Mouse (Mus musculus) urinary bladder, postnatal 36 days (tissue): Measurements from ENCODE around the gene Lrrc8d.
"Not testable (repeated sequence)": the region's sequence is repeated elsewhere in the genome, so short reads cannot be mapped to it uniquely, and the experiment has no call there.

Source experiments
- DNase-seq, 2 experiments: peaks; one replicate each; pipeline ENCODE4 v3.0.0; 2022; ENCODE audit warnings: low spot score in 2 of 2, mixed read lengths in 1 of 2

The Lrrc8d gene

GRCm38 (mm10) chr5:105858754-105859694 lies 159.3 kb downstream of the Lrrc8d start:
- peak in 1 of 2 experiments; percentile 39 for DNase-seq

DNA sequence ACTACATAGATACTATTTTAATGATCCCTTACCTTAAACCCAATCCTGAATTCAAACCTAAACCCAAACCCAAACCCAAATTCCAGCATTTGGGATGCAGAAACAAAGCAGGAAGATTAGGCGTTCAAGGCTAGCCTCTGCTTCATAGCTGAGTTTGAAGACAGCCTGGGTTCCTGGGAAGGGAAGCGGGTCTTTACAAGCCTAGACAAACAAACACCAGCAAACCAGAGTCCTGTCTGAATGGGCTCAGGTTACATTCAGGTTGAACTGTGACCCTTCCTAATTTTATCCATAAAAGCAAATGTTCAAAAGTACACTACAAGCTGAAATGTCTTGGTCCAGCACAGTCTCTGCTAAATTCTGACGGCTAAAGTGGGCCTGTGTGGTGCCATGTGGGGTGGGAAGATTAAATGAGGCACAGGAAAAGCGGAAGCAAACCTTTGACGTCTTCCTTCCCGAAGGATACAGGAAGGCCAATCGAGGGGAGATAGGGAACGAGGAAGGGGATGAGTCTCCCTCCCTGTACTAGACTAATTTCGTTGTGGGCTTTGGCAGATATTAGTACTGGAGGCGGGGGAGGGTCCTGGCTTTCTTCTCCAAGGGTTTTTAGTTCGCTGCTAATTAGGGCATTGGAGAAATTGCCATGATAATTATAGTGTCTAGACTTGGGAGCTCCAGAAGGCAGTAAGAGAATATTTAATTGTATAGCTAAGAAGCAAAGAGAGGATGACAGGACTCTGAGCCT lies 160.1 kb downstream of the Lrrc8d start:
- no peak for DNase-seq

GRCm38 (mm10) chr5:105860461-105860835 lies 160.7 kb downstream of the Lrrc8d start:
- DNase-seq = no peak

DNA sequence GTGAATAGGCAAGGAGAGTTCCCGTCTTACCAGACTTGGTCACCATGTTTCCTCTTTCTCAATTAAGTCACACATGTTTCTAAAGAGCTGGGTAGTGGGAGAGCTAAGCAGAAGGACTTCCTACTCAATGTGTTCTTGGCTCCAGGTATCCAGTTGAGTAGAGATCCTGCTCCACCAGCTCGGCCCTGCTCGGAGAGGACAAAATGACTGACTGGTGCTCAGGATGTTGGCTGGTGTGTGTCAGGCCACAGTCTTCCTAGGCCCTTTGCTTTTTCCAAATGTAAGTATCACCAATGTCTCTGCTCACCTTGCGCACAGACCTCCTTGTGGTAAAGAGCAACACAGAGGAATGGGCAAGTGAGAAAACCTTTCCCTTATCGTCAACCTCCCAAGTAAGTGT lies 161.8 kb downstream of the Lrrc8d start:
- DNase-seq = no peak

GRCm38 (mm10) chr5:105865110-105865628 lies 165.4 kb downstream of the Lrrc8d start:
- DNase-seq = not testable (repeated sequence)

- no peak for DNase-seq
Measured at GRCm38 (mm10) chr5:105867427-105867826, 167.7 kb downstream of the Lrrc8d start.

DNA sequence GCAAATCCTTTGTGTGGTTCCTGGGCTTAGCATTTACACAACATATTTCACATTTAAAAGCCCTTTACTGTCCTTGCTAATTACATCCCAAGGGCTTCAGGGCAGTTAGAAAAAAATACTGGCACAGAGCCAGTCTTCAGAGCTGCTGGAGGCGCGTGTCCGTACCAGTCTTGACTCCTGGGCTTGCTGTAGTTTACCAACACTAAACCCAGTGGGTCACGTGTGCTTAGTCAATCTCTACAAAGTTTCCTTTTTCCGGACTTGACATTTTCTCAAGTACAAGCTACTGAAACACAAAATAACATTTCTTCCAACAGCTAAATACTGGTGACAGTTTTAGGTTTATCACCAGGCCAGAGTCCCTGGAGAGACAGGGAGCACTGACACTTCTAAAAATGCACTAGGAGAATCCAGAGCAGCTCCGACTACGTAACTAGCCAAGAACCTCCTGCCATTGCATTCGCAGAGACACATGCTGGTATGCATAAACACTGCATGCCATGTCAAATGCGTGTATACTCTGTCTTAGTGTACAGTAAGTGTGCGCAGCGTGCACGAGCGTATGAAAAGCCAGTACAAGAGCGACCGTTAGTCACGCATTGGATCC lies 168.2 kb downstream of the Lrrc8d start:
- DNase-seq = no peak

- DNase-seq = peak; percentile 60 to 83
Measured at GRCm38 (mm10) chr5:105868593-105868992, 168.8 kb downstream of the Lrrc8d start.

DNA sequence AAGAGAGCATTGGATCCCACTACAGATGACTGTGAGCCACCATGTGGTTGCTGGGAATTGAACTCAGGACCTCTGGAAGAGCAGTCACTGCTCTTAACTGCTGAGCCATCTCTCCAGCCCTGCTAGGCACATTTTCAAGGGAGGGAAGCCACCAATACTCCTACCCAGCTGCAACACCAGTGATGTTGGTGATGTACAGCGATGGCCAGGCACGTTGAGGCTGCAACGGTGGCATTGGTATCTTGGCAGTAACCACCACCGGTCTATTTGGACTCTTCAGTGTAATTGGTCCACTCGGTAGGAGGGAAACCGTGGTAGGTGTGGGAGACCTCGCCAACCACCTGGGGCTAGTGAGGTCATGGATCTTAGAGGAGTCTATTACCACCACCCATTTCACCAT lies 170.0 kb downstream of the Lrrc8d start:
- DNase-seq = no peak

- no peak for DNase-seq
Measured at GRCm38 (mm10) chr5:105871140-105871539, 171.4 kb downstream of the Lrrc8d start.

DNA sequence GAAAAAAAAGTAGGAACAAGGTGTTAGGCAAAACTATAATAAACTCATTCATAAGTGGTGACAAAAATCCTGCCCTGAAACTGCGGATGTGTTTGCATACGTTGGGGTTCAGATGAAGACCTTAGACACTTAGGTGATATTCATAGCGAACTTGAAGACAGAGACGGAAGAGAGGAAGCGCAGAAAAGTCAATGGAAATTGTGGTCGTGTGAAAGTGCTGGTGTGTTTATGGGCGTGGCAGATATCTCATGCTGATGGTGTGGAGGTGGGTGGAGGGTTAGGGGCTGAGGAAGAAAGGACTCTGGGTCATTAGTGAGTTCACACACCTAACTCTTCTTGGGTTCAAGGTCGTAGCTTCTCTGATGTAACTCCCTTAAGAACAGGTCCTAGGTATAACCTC lies 172.4 kb downstream of the Lrrc8d start:
- no peak for DNase-seq

DNA sequence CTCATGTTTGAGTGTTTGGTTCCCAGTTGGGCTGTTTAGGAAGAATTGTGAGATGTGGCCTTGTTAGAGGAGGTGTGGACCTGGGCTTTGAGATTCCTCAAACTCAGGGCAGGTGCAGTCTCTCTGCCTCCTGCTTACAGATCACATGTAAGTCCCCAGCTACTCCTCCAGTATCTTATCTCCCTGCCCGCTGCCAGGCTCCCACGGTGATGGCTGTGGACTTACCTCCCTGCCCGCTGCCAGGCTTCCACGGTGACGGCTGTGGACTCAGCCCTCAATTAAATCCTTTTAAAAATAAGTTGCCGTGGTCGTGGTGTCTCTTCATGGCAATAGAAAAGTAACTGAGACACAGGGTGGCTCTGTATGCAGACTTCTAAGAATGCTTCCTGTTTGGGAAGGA lies 173.1 kb downstream of the Lrrc8d start:
- no peak for DNase-seq

DNA sequence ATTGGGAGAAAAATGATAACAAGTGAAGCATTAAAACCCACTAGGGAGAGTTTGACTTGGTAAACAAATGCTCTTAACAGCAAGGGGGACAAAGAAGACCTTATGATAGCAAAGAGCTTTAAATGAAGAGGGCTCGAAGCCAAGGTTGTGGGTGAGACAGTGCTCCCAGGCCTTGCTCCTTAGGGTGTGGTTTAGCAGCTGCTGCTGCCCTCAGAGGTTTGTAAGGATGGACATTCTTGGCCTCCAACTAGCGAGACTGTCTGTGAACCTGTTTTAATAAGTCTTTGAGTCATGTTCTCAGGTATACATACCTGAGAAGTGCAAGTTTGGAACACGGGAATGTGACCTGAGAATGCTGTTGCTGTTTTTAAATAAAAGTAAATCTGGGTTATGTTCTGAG lies 174.0 kb downstream of the Lrrc8d start:
- no peak for DNase-seq

DNA sequence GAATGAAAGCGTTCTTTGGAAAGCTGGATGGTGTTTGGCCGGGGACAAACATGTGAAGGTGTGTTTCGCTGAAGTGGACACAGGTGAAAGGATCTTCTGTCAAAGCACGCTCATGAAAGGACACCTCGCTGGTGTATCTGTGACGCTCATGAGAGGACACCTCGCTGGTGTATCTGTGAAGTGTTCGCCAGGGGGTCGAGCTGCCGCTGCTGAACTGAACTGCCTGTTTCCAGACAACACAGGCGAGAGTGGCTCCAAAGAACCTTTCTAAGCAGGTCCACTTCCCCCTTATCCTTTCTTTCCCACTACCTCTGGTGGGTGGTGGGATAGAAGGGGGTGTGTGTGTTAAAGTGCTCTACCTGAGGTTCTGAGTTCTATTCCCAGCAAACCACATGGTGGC lies 174.7 kb downstream of the Lrrc8d start:
- DNase-seq = no peak

DNA sequence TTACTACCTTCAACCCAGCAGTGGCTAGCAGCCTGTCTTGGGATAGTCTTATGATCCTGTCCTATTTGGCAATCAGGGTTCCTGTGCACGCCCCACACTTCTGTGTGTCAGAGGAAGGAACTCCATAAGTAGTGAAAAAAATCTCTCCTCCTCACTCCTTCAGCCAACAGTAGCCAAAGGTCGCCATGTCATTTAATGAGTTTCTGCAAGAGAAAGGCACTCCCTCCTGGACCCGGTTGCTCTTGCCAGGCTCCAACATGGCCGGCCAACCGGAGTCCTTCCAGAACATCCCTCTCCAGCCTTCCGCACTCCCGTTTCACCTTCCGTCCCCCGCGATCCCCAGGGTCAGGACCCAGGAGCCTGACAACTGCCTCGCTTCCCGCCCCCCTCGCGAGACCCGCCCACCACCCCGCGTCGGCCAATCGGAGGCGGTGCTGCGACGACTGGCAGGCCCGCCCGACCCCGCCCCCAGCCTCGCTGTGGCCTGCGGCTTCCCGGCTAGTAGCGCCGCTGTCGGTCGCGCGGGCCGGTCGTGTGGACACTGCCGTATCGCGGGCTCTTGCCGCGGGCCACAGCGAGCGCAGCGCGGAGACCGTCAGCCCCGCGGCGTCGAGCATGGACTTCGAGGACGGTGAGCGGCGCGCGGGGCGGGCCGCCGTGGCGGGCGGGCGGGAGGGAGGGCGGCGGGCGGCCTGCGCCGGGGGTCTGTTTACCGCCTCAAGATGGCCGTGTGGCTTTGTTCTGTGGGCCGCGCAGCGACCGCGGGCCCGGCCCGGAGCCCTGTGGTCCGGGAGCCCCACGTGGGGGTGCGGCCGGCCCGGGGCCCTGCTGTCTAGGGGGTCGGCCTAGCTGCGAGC lies 176.5 kb downstream of the Lrrc8d start, which contains the start of gene Zfp326:
Gene Zfp326 (plus strand): TSS at position 498 of the 857 bp plus-strand sequence.
- DNase-seq = peak; percentile 81 to 90

DNA sequence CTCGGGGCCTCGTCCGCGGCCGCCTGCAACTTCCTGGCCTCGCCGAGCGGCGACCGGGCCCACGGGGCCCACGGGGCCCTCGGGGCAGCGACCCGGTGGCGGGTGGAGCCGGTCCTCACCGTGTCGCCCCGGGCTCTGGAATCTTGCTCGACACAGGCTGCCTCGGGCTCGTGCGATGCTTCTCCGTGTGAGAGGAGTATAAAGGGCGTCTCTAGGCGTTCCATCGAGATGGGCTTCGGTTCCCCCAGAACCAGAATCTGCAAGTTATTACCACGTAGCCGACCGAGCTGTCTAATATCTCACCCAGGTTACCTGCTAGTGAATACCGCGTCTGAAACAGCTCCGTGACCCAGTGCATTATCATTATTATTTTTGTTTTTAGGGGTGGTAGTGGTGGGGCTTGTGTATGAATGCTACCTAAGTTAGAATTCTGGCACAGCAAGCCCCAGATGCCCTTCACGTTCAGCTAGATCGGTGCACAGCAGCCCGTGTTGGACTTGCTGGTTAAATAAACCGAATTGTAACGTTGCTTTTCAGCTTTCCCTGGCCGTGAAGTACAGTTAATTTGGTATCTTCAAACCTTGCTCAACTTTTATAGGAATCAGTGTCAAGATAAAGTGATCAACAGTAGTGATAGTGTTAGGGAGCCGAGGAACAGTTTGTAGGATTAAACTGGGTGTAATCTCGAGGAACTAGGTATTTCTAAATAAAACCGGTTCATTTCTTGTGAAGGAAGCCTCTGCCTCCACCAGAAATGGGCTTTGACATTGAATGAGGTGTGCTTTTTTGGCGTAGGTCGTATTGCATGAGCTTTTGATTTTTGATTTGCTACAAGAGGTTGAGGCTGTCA lies 177.4 kb downstream of the Lrrc8d start:
- no peak for DNase-seq
